Comparison of ENCODE assay signal across 8 mouse cellular contexts in genomic region chr17:24455523-24456206, GRCm38 (mm10). TPM values are rescaled to one million over a fixed set of nuclear protein-coding genes. Genes with fewer than 3 reads are reported as not detected.
DNase-seq lines count a peak whose midpoint lies in the region; ATAC-seq and TF ChIP-seq lines count a peak whose summit lies in the region.
"Not testable (repeated sequence)": the region's sequence is repeated elsewhere in the genome, so short reads cannot be mapped to it uniquely, and the experiment has no call there.
"Had no signal": no experiment of that assay in that cellular context is flagged by ENCODE, and none has a peak within 500 bp of the region (broad histone marks: within the 10 kb centered on the region; RNA-seq: fewer than 3 reads in every experiment).

No protein-coding gene starts in this region.

- H3K4me3 ChIP-seq in forebrain, embryonic 12.5 days (replicated peaks), result 0 out of 2 replicates have a peak overlapping the region, but pooled peaks have one; percentile 75
- peak overlapping the region; percentile 64 for H3K4me3 ChIP-seq in heart, embryonic 15.5 days
- H3K4me3 ChIP-seq in intestine, embryonic 16.5 days (ENCODE audit: low read length), result peak overlapping the region; percentile 6; the same call in 1 of the 2 replicates
- peak overlapping the region; percentile 87 for H3K4me3 ChIP-seq in limb, embryonic 14.5 days (replicated peaks; ENCODE audit: low read length)
- not testable (repeated sequence) for H3K4me3 ChIP-seq in neural tube, embryonic 12.5 days

- WGBS in forebrain, embryonic 12.5 days, result 47% methylated on average over 10 of the region's 10 CpGs
- WGBS in heart, embryonic 15.5 days, result 54% methylated on average over 10 of the region's 10 CpGs
- 49% methylated on average over 10 of the region's 10 CpGs for WGBS in intestine, embryonic 16.5 days
- WGBS in limb, embryonic 14.5 days, result 52% methylated on average over 10 of the region's 10 CpGs
- 56% methylated on average over 10 of the region's 10 CpGs for WGBS in neural tube, embryonic 12.5 days

- H3K36me3 ChIP-seq in forebrain, embryonic 12.5 days (replicated peaks), result peaks cover 12% of the 10 kb centered on the region
- not testable (repeated sequence) for H3K36me3 ChIP-seq in heart, embryonic 15.5 days; intestine, embryonic 16.5 days (ENCODE audit: control insufficient read depth, insufficient read depth, low read length); limb, embryonic 14.5 days (ENCODE audit: control insufficient read depth, insufficient read depth, low read length)
- H3K36me3 ChIP-seq in neural tube, embryonic 12.5 days, result peaks cover 12% of the 10 kb centered on the region

- H3K4me2 ChIP-seq in forebrain, embryonic 12.5 days, result peak overlapping the region; percentile 39
- H3K4me2 ChIP-seq in heart, embryonic 15.5 days, result peak overlapping the region; percentile 67
- H3K4me2 ChIP-seq in intestine, embryonic 16.5 days (ENCODE audit: low read depth, low read length), result peak overlapping the region; percentile 39; the same call in 1 of the 2 replicates
- peak overlapping the region; percentile 31 for H3K4me2 ChIP-seq in limb, embryonic 14.5 days (replicated peaks; ENCODE audit: low read depth, low read length, severe bottlenecking)
- H3K4me2 ChIP-seq in neural tube, embryonic 12.5 days (replicated peaks), result peak overlapping the region; percentile 86

- peak; percentile 2 for DNase-seq in adrenal gland, postnatal 14 days
- DNase-seq in limb, embryonic 14.5 days (ENCODE audit: low spot score), result not testable (repeated sequence)
- peak; percentile 21 for DNase-seq in lung, postnatal 36 days

- H3K9ac ChIP-seq in forebrain, embryonic 12.5 days; heart, embryonic 15.5 days; intestine, embryonic 16.5 days (ENCODE audit: low read depth, low read length); limb, embryonic 14.5 days (ENCODE audit: low read depth, low read length, severe bottlenecking); neural tube, embryonic 12.5 days: not testable (repeated sequence)

- H3K9me3 ChIP-seq in forebrain, embryonic 12.5 days; heart, embryonic 15.5 days (replicated peaks); intestine, embryonic 16.5 days (ENCODE audit: control insufficient read depth, low read length); limb, embryonic 14.5 days (ENCODE audit: control insufficient read depth, low read length); neural tube, embryonic 12.5 days: not testable (repeated sequence)

- H3K27ac ChIP-seq in forebrain, embryonic 12.5 days; limb, embryonic 14.5 days (replicated peaks; ENCODE audit: low read depth, low read length); neural tube, embryonic 12.5 days: not testable (repeated sequence)
- H3K27ac ChIP-seq in heart, embryonic 15.5 days, result peak overlapping the region; percentile 58
- H3K27ac ChIP-seq in intestine, embryonic 16.5 days (ENCODE audit: low read length), result 0 out of 2 replicates have a peak overlapping the region, but pooled peaks have one; percentile 23

- H3K27me3 ChIP-seq in forebrain, embryonic 12.5 days; heart, embryonic 15.5 days; intestine, embryonic 16.5 days (replicated peaks; ENCODE audit: control insufficient read depth, insufficient read depth, low read length); limb, embryonic 14.5 days (ENCODE audit: control insufficient read depth, insufficient read depth, low read length); neural tube, embryonic 12.5 days (replicated peaks): not testable (repeated sequence)

- TF ChIP-seq POLR2A in limb, embryonic 14.5 days (IDR thresholded peaks at IDR 0.05; ENCODE audit: borderline replicate concordance, extremely low read depth, insufficient read depth, insufficient read length), result not testable (repeated sequence)

- peak; percentile 3; the same call in 1 of the 2 replicates for ATAC-seq in forebrain, embryonic 12.5 days (ENCODE audit: low FRiP score)
- ATAC-seq in heart, embryonic 15.5 days (replicated peaks; ENCODE audit: insufficient number of reproducible peaks, insufficient read depth, low FRiP score, low read depth), result not testable (repeated sequence)
- peak; percentile 32 for ATAC-seq in intestine, embryonic 16.5 days
- ATAC-seq in limb, embryonic 14.5 days (ENCODE audit: low FRiP score, low read depth), result peak; percentile 9; the same call in 1 of the 2 replicates
- 0 out of 2 replicates have a peak, but pooled peaks have one; percentile 10 for ATAC-seq in neural tube, embryonic 12.5 days (ENCODE audit: low FRiP score, low read depth)

- peaks cover 19% of the 10 kb centered on the region for H3K4me1 ChIP-seq in forebrain, embryonic 12.5 days
- H3K4me1 ChIP-seq in heart, embryonic 15.5 days (replicated peaks), result peaks cover 19% of the 10 kb centered on the region
- not testable (repeated sequence) for H3K4me1 ChIP-seq in intestine, embryonic 16.5 days (ENCODE audit: control insufficient read depth, insufficient read depth, low read length)
- peaks cover 12% of the 10 kb centered on the region for H3K4me1 ChIP-seq in limb, embryonic 14.5 days (ENCODE audit: control insufficient read depth, insufficient read depth, low read length)
- H3K4me1 ChIP-seq in neural tube, embryonic 12.5 days, result peaks cover 13% of the 10 kb centered on the region

RNA-seq across cellular contexts. Expression of gene Dnase1l2, which starts 12.8 kb away (rescaled TPM):
- total RNA-seq in adrenal gland, postnatal 14 days (2021), result 1.8 and 2.5 TPM in 2 replicates
- 4.9 and 5.1 TPM in 2 replicates for polyA plus RNA-seq in forebrain, embryonic 12.5 days (2016; fragmentation: Nextera tagmentation; extraction: Ambion mirVana)
- polyA plus RNA-seq in heart, embryonic 15.5 days (2015; fragmentation: Nextera tagmentation; extraction: Ambion mirVana), result 1.1 and 1.2 TPM in 2 replicates
- polyA plus RNA-seq in intestine, embryonic 16.5 days (2015; fragmentation: Nextera tagmentation; extraction: Ambion mirVana), result 1.5 and 1.8 TPM in 2 replicates
- polyA plus RNA-seq in limb, embryonic 14.5 days (2012; rRNA removed), result 18.0 and 20.7 TPM in 2 replicates
- 3.3 and 3.5 TPM in 2 replicates for polyA plus RNA-seq in limb, embryonic 14.5 days (2014; fragmentation: Nextera tagmentation; extraction: Ambion mirVana)
- polyA plus RNA-seq in neural tube, embryonic 12.5 days (2016; fragmentation: Nextera tagmentation; extraction: Ambion mirVana), result 3.4 and 4.4 TPM in 2 replicates

RNA-seq across cellular contexts. Expression of gene E4f1, which starts 14.4 kb away (rescaled TPM):
- total RNA-seq in adrenal gland, postnatal 14 days (2021), result 16.2 and 19.4 TPM in 2 replicates
- polyA plus RNA-seq in forebrain, embryonic 12.5 days (2016; fragmentation: Nextera tagmentation; extraction: Ambion mirVana), result 34.1 and 37.1 TPM in 2 replicates
- 20.5 and 29.1 TPM in 2 replicates for polyA plus RNA-seq in heart, embryonic 15.5 days (2015; fragmentation: Nextera tagmentation; extraction: Ambion mirVana)
- 26.1 and 27.1 TPM in 2 replicates for polyA plus RNA-seq in intestine, embryonic 16.5 days (2015; fragmentation: Nextera tagmentation; extraction: Ambion mirVana)
- polyA plus RNA-seq in limb, embryonic 14.5 days (2012; rRNA removed), result 80.6 and 95.0 TPM in 2 replicates
- 16.6 and 19.3 TPM in 2 replicates for polyA plus RNA-seq in limb, embryonic 14.5 days (2014; fragmentation: Nextera tagmentation; extraction: Ambion mirVana)
- polyA plus RNA-seq in neural tube, embryonic 12.5 days (2016; fragmentation: Nextera tagmentation; extraction: Ambion mirVana), result 37.9 and 38.5 TPM in 2 replicates

RNA-seq across cellular contexts. Expression of gene Pgp, which starts 14.5 kb away (rescaled TPM):
- 55.8 and 59.0 TPM in 2 replicates for total RNA-seq in adrenal gland, postnatal 14 days (2021)
- 59.3 and 60.3 TPM in 2 replicates for polyA plus RNA-seq in forebrain, embryonic 12.5 days (2016; fragmentation: Nextera tagmentation; extraction: Ambion mirVana)
- 60.5 and 63.0 TPM in 2 replicates for polyA plus RNA-seq in heart, embryonic 15.5 days (2015; fragmentation: Nextera tagmentation; extraction: Ambion mirVana)
- 83.8 and 87.1 TPM in 2 replicates for polyA plus RNA-seq in intestine, embryonic 16.5 days (2015; fragmentation: Nextera tagmentation; extraction: Ambion mirVana)
- polyA plus RNA-seq in limb, embryonic 14.5 days (2012; rRNA removed), result 37.6 and 49.6 TPM in 2 replicates
- 52.9 TPM in 2 replicates for polyA plus RNA-seq in limb, embryonic 14.5 days (2014; fragmentation: Nextera tagmentation; extraction: Ambion mirVana)
- 58.6 and 62.7 TPM in 2 replicates for polyA plus RNA-seq in neural tube, embryonic 12.5 days (2016; fragmentation: Nextera tagmentation; extraction: Ambion mirVana)

RNA-seq across cellular contexts. Expression of gene Bricd5, which starts 18.0 kb away (rescaled TPM):
- 0.75 TPM in 1 of 2 replicates, not detected in the other for total RNA-seq in adrenal gland, postnatal 14 days (2021)
- not detected in 2 replicates for polyA plus RNA-seq in forebrain, embryonic 12.5 days (2016; fragmentation: Nextera tagmentation; extraction: Ambion mirVana)
- 0.18 TPM in 1 of 2 replicates, not detected in the other for polyA plus RNA-seq in heart, embryonic 15.5 days (2015; fragmentation: Nextera tagmentation; extraction: Ambion mirVana)
- 0.34 and 0.40 TPM in 2 replicates for polyA plus RNA-seq in intestine, embryonic 16.5 days (2015; fragmentation: Nextera tagmentation; extraction: Ambion mirVana)
- 0.86 and 0.89 TPM in 2 replicates for polyA plus RNA-seq in limb, embryonic 14.5 days (2012; rRNA removed)
- not detected in 2 replicates for polyA plus RNA-seq in limb, embryonic 14.5 days (2014; fragmentation: Nextera tagmentation; extraction: Ambion mirVana)
- polyA plus RNA-seq in neural tube, embryonic 12.5 days (2016; fragmentation: Nextera tagmentation; extraction: Ambion mirVana), result 0.28 TPM in 2 replicates
- total RNA-seq: granulocyte monocyte progenitor cell, adult 5-6 weeks had no signal

RNA-seq across cellular contexts. Expression of gene Mlst8, which starts 23.2 kb away (rescaled TPM):
- 19.5 and 23.3 TPM in 2 replicates for total RNA-seq in adrenal gland, postnatal 14 days (2021)
- 34.4 and 37.9 TPM in 2 replicates for polyA plus RNA-seq in forebrain, embryonic 12.5 days (2016; fragmentation: Nextera tagmentation; extraction: Ambion mirVana)
- polyA plus RNA-seq in heart, embryonic 15.5 days (2015; fragmentation: Nextera tagmentation; extraction: Ambion mirVana), result 15.2 and 18.8 TPM in 2 replicates
- polyA plus RNA-seq in intestine, embryonic 16.5 days (2015; fragmentation: Nextera tagmentation; extraction: Ambion mirVana), result 25.1 and 26.0 TPM in 2 replicates
- 46.3 and 54.9 TPM in 2 replicates for polyA plus RNA-seq in limb, embryonic 14.5 days (2012; rRNA removed)
- 27.8 and 29.3 TPM in 2 replicates for polyA plus RNA-seq in limb, embryonic 14.5 days (2014; fragmentation: Nextera tagmentation; extraction: Ambion mirVana)
- polyA plus RNA-seq in neural tube, embryonic 12.5 days (2016; fragmentation: Nextera tagmentation; extraction: Ambion mirVana), result 33.8 and 34.9 TPM in 2 replicates

Comparison
In these comparisons a context has a peak if more than half of its experiments do, and no peak if none do; other contexts are left out.
1. H3K4me2 ChIP-seq: peak in every context shown above with its lines; median percentile 86 in neural tube, embryonic 12.5 days; 67 in heart, embryonic 15.5 days; 39 in forebrain, embryonic 12.5 days; 39 in intestine, embryonic 16.5 days; 31 in limb, embryonic 14.5 days.